Mouse (Mus musculus): ENCODE results near the gene Polg.

DNA sequence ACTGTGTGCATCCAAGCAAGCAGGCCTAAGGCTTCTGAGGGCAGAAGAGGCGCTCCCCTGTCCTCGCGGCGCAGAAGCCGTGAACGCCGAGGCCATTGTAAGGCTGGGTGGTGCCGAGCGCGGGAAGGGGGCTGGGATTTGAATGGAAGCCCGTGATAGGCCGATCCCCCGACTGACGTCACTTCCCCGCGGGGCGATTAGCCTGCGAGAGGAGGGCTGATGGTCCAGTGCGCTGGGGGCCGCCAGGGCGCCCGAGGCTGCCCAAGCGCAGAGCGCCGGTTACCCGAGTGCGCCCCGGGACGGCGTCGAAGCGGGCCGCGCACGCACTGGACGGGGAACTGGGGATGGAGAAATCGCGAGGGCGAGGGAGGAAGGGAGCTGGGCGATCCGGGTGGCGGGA is 38.6 kb upstream of the Polg start:
- TF ChIP-seq CTCF (IDR thresholded peaks at IDR 0.05; ENCODE audit: extremely low read depth, insufficient read depth, insufficient read length, insufficient replicate concordance) (no peak), POLR2A (IDR thresholded peaks at IDR 0.05; ENCODE audit: low read depth, low read length) (no peak)

Data from spleen, adult 2 months (tissue).